Mouse (Mus musculus) midbrain, postnatal 0 days (tissue): ENCODE results near the gene Samd8. TPM values are rescaled to one million over a fixed set of nuclear protein-coding genes. Genes with fewer than 3 reads are reported as not detected.

Experiments
- ATAC-seq: fragments of 200-750 bp; cut with Nextera tagmentation; 2 replicates; pipeline ENCODE4 v1.8.0; 2017; ENCODE audit warnings: moderate number of reproducible peaks, mild to moderate bottlenecking, moderate TSS enrichment, moderate library complexity; ENCODE audit not compliant: low FRiP score
- DNase-seq: peaks from one replicate; pipeline ENCODE4 v3.0.0-alpha.2; 2015; ENCODE audit warnings: low spot score
- H3K27ac ChIP-seq: fragments of 300-500 bp; sonication (generic); 2 replicates; pipeline ENCODE4 v1.5.1; 2014; ENCODE audit warnings: low read depth, mild to moderate bottlenecking, low read length, mixed read lengths
- H3K27me3 ChIP-seq: fragments of 300-500 bp; sonication (generic); 2 replicates; pipeline ENCODE4 v1.6.1; 2014; ENCODE audit warnings: low read length, control low read depth, mixed read lengths; ENCODE audit not compliant: insufficient read depth
- H3K36me3 ChIP-seq: fragments of 300-500 bp; sonication (generic); 2 replicates; pipeline ENCODE4 v1.6.1; 2014; ENCODE audit warnings: low read length, control low read depth, mixed read lengths; ENCODE audit not compliant: insufficient read depth
- H3K4me1 ChIP-seq: fragments of 300-500 bp; sonication (generic); 2 replicates; pipeline ENCODE4 v1.6.1; 2014; ENCODE audit warnings: mild to moderate bottlenecking, control low read depth, antibody characterized with exemption, low read length, mixed read lengths; ENCODE audit not compliant: insufficient read depth
- H3K4me2 ChIP-seq: fragments of 300-500 bp; sonication (generic); 2 replicates; pipeline ENCODE4 v1.6.1; 2014; ENCODE audit warnings: low read depth, mild to moderate bottlenecking, low read length, mixed read lengths; ENCODE audit not compliant: poor library complexity, severe bottlenecking
- H3K4me3 ChIP-seq: fragments of 300-500 bp; sonication (generic); 2 replicates; pipeline ENCODE4 v1.5.1; 2014; ENCODE audit warnings: low read depth, mild to moderate bottlenecking, low read length, moderate library complexity
- H3K9ac ChIP-seq: fragments of 300-500 bp; sonication (generic); replicated peaks from 2 replicates; pipeline ENCODE4 v1.6.1; 2014; ENCODE audit warnings: mild to moderate bottlenecking, low read length, moderate library complexity, mixed read lengths; ENCODE audit not compliant: poor library complexity, severe bottlenecking
- H3K9me3 ChIP-seq: fragments of 300-500 bp; sonication (generic); 2 replicates; pipeline ENCODE4 v1.6.1; 2016; ENCODE audit warnings: low read length, control low read depth
- CTCF ChIP-seq: IDR thresholded peaks from 2 replicates; pipeline ENCODE4 v1.5.1; 2016; ENCODE audit warnings: antibody characterized with exemption, mild to moderate bottlenecking
- WGBS: fragments of 180-500 bp; shearing (Covaris S2); extraction: QIAGEN DNeasy Blood & Tissue Kit; methylation state at CpG from one replicate; pipeline ENCODE4 v1.1.7; 2014; 5-methylcytosine and 5-hydroxymethylcytosine counted together
- polyA plus RNA-seq: library from polyadenylated mRNA; unstranded; fragments of >200 nt; fragmentation: Nextera tagmentation; extraction: Ambion mirVana; gene quantifications from 2 replicates; pipeline ENCODE4 v1.2.1, GENCODE M21; 2015
- total RNA-seq: library from RNA; depleted of rRNA; stranded (reverse); fragments of >200 nt; gene quantifications from 2 replicates; pipeline ENCODE4 v1.2.3, GENCODE M21; 2014

The Samd8 gene
- total and polyA plus RNA-seq, 2 experiments from 2014 or later = 28.6 to 65.9 TPM

DNA sequence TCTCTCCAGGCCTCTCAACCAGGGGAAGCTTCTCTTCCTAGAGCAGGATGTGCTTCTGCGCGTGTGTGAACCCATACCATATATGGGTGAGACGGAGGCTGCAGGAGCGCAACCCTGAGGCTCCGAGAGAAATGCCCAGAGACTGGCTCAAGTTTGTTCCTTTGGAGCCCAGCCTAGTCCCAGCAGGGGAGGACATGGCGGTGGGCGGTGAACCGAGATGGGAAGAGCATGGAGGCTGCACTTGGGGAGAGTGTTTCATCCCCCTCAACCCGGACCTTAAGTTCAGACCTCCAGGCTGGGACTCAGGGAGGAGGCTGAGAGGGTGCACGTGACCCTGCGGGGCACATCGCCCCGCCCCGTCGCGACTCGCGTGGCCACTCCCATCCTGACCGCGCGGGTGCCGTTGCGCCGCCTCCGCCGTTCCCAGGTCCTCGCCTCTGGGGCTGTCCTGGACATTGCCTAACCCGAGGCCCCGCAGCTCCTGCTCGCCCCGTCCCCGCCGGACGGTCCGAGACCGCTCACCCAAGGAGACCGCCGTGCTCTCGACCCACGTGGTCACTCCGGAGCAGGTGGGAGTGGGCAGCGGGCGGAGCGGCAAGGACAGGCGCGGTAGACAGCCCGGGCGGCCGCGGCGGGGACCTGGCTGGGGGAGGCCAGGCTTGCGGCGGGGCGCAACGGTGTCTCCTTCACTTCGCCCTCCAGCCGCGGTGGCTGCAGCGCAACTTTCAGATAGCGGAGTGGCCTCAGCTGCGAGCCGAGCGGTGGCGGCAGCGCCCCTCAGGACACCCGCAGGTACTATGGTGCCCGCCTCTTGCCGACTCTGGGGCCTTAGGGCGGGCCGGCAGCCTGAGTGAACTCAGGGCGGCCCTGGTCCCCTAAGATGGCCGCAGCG is 80.8 kb downstream of the Samd8 start:
- Histone ChIP-seq H3K27me3 (no peaks in the 10 kb centered on the region), H3K9ac (peak overlapping the region; percentile 84), H3K36me3 (peaks cover 9% of the 10 kb centered on the region; the same call in 1 of the 2 replicates), H3K4me2 (peak overlapping the region; percentile 83), H3K27ac (peak overlapping the region; percentile 95), H3K4me1 (peaks cover 11% of the 10 kb centered on the region), H3K4me3 (peak overlapping the region; percentile 82), H3K9me3 (no peaks in the 10 kb centered on the region)
- no peak; the same call in 1 of the 2 replicates for TF ChIP-seq CTCF
- ATAC-seq = peak; percentile 98
- peak; percentile 95 for DNase-seq
- 1% methylated on average over 49 of the region's 73 CpGs for WGBS

DNA sequence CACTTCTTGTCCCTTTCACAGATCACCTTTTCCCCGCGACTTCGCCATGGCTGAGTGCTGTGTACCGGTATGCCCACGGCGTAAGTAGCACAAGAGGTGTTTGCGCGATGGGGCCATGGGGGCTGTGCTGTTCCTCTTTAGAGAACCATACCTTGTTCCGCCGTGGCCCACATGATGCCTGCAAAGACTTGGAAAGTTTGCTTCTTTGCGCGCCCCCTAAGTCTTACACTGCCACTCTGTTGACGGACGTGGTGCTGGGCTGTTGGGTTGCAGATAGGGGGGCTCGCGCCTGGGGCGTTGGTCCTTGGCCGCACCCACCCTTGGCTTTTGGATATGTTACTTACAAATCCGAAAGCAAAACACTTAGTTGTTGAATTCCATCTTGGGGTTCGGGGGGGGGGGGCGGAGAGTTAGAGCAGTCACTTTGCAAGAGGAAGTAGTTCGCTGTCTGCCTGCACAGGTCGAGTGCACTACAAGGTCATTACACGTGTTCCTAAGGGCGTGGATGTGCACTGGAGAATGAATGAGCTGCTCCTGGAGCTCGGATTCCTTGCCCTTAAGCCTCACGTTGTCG is 81.6 kb downstream of the Samd8 start:
- ATAC-seq (peak; percentile 3; the same call in 1 of the 2 replicates), DNase-seq (no peak)
- no peak for TF ChIP-seq CTCF
- Histone ChIP-seq H3K4me2 (peak overlapping the region; percentile 83), H3K27me3 (no peaks in the 10 kb centered on the region), H3K9me3 (no peaks in the 10 kb centered on the region), H3K9ac (peak overlapping the region; percentile 84), H3K4me1 (peaks cover 11% of the 10 kb centered on the region), H3K36me3 (peaks cover 9% of the 10 kb centered on the region; the same call in 1 of the 2 replicates), H3K27ac (peak overlapping the region; percentile 95), H3K4me3 (peak overlapping the region; percentile 82)
- under 1% methylated on average over 28 of the region's 28 CpGs for WGBS

DNA sequence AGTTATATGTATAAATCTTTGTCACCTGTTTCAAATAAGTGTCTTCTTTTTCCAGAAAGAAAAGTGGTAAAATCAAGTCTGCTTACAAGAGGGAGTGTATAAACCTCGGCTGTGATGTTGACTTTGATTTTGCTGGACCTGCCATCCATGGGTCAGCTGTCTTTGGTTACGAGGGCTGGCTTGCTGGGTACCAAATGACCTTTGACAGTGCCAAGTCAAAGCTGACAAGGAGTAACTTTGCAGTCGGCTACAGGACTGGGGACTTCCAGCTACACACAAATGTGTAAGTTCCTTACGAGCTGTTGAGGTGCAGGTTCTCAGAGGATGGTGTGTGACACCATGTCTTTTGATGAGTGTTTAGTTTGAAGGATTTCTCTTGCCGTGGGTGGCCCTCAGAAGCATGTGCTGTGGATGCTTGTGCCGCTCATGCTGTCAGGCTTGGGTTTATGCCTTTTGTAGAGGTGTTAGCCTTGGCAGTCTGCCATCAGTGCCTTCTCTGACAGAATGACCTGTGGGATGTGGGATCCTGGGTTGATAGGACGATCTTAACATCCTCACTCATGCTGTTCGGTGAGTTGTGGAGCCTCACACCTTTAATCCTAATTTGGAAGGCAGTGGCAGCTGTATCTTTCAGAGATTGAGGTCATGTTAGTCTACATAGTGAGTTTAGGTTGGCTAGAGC is 88.1 kb downstream of the Samd8 start:
- H3K4me3 ChIP-seq = no peak overlapping the region
- H3K27me3 ChIP-seq = no peaks in the 10 kb centered on the region
- H3K27ac ChIP-seq = no peak overlapping the region
- no peak overlapping the region for H3K4me2 ChIP-seq
- no peaks in the 10 kb centered on the region for H3K4me1 ChIP-seq
- H3K9ac ChIP-seq = no peak overlapping the region
- no peak for DNase-seq
- H3K9me3 ChIP-seq = no peaks in the 10 kb centered on the region
- no peak for TF ChIP-seq CTCF
- no peak for ATAC-seq
- 75% methylated on average over 8 of the region's 8 CpGs for WGBS
- peaks cover 43% of the 10 kb centered on the region for H3K36me3 ChIP-seq

DNA sequence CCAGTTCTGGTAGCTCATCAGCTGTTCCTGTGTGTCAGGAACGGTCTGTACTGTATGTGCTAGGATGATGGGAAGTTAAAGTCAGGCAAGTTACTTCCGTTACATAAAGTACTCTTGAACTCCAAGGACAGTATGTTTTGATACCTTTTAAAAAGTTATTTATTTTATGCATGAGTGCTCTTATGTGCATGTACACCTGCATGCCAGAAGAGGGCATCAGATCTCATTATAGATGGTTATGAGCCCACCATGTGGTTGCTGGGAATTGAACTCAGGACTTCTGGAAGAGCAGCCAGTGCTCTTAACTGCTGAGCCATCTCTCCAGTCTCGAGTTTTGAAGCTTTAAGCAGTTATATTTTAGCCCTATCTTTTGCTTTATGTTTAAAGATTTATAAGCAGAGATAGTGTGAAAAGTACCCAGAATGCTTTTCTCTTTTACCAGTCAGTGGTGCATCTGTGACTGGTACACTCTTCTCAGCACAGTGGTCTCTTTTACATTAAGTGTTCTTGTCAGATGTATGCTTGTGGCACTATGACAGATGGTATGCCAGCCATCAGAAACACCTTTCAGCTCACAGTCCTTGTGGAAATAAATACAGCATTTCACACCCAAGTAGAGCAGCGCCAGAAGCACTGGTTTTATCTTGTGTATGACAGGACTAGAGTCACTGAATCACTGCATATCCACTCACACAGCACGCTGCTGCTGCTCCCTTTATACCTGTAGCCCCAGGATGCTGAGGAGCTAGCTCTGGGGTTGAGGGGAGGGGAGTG is 91.7 kb downstream of the Samd8 start:
- no peak overlapping the region for H3K4me3 ChIP-seq
- H3K9me3 ChIP-seq = no peaks in the 10 kb centered on the region
- H3K36me3 ChIP-seq = peaks cover 60% of the 10 kb centered on the region
- H3K27me3 ChIP-seq = no peaks in the 10 kb centered on the region
- H3K27ac ChIP-seq = no peak overlapping the region
- no peaks in the 10 kb centered on the region for H3K4me1 ChIP-seq
- peak; percentile 41; the same call in 1 of the 2 replicates for TF ChIP-seq CTCF
- no peak for ATAC-seq
- no peak overlapping the region for H3K9ac ChIP-seq
- H3K4me2 ChIP-seq = no peak overlapping the region
- 89% methylated on average over 5 of the region's 5 CpGs for WGBS
- no peak for DNase-seq

DNA sequence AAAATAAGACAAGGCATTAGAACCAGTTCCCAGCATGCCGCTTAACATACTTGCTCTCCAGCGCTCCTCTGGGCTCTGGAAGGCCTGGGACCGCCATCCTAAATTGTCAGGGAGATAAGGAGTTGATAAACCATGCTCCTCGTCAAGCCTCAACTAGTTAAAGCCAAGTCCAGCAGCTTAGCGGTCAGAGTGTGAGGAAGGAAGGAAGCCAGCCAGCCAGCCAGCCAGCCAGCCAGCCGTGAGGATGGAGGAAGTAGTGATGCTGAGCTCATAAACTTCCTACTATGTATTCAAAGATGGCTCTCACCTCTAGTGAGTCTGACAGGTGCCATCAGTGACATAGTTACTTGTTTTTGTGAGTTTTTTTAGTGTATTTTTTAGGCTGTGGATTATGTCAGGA is 92.9 kb downstream of the Samd8 start:
- ATAC-seq = no peak
- 85% methylated on average over 6 of the region's 6 CpGs for WGBS
- TF ChIP-seq CTCF = no peak

More for the DNA sequence above, 92.9 kb downstream of the Samd8 start:
- no peak for DNase-seq
- Histone ChIP-seq H3K4me3 (no peak overlapping the region), H3K4me2 (no peak overlapping the region), H3K27me3 (no peaks in the 10 kb centered on the region), H3K4me1 (peaks cover 4% of the 10 kb centered on the region; the same call in 1 of the 2 replicates), H3K27ac (no peak overlapping the region), H3K9me3 (no peaks in the 10 kb centered on the region), H3K9ac (no peak overlapping the region), H3K36me3 (peaks cover 55% of the 10 kb centered on the region)
